In genomic region chr4:105174778-105175177, GRCm38 (mm10) we compare ENCODE assay signal across 13 mouse cellular contexts. TPM values are rescaled to one million over a fixed set of nuclear protein-coding genes. Genes with fewer than 3 reads are reported as not detected.
DNase-seq lines count a peak whose midpoint lies in the region; ATAC-seq lines count a peak whose summit lies in the region.
"Had no signal": no experiment of that assay in that cellular context is flagged by ENCODE, and none has a peak within 500 bp of the region (broad histone marks: within the 10 kb centered on the region; RNA-seq: fewer than 3 reads in every experiment).

No protein-coding gene starts in this region.

- 80% methylated on average over 4 of the region's 4 CpGs for WGBS in midbrain, embryonic 13.5 days
- 83% methylated on average over 4 of the region's 4 CpGs for WGBS in midbrain, embryonic 10.5 days
- WGBS in forebrain, embryonic 14.5 days, result 35% methylated on average over 4 of the region's 4 CpGs
- 53% methylated on average over 4 of the region's 4 CpGs for WGBS in limb, embryonic 13.5 days

- H3K4me2 ChIP-seq in midbrain, embryonic 13.5 days (replicated peaks), result no peak overlapping the region
- no peak overlapping the region for H3K4me2 ChIP-seq in forebrain, embryonic 14.5 days (ENCODE audit: low read length)
- no peak overlapping the region for H3K4me2 ChIP-seq in limb, embryonic 13.5 days (replicated peaks)
- H3K4me2 ChIP-seq: heart, embryonic 13.5 days; liver, embryonic 13.5 days had no signal

- no peak overlapping the region for H3K4me3 ChIP-seq in midbrain, embryonic 13.5 days (replicated peaks)
- no peak overlapping the region for H3K4me3 ChIP-seq in midbrain, embryonic 10.5 days
- no peak overlapping the region for H3K4me3 ChIP-seq in forebrain, embryonic 14.5 days (ENCODE audit: low read depth, low read length)
- H3K4me3 ChIP-seq in limb, embryonic 13.5 days, result no peak overlapping the region
- H3K4me3 ChIP-seq: heart, embryonic 13.5 days; liver, embryonic 13.5 days had no signal

- H3K27me3 ChIP-seq in midbrain, embryonic 13.5 days, result no peaks in the 10 kb centered on the region
- no peaks in the 10 kb centered on the region for H3K27me3 ChIP-seq in midbrain, embryonic 10.5 days (ENCODE audit: low read depth, poor library complexity, severe bottlenecking)
- no peaks in the 10 kb centered on the region for H3K27me3 ChIP-seq in forebrain, embryonic 14.5 days (replicated peaks; ENCODE audit: control insufficient read depth, insufficient read depth, low read length)
- no peaks in the 10 kb centered on the region for H3K27me3 ChIP-seq in limb, embryonic 13.5 days
- H3K27me3 ChIP-seq: CH12.LX; liver, embryonic 13.5 days; Patski had no signal

- DNase-seq in midbrain, embryonic 10.5 days (ENCODE audit: low spot score), result no peak
- peak; percentile 33 for DNase-seq in forebrain, embryonic 14.5 days (ENCODE audit: low spot score)
- DNase-seq in urinary bladder, postnatal 25 days (ENCODE audit: low spot score), result no peak
- DNase-seq in natural killer cell, adult 2 months (ENCODE audit: low spot score in 2 of 2), result no peak
- no peak for DNase-seq in embryo, embryonic 9.5 days (ENCODE audit: extremely low spot score)
- DNase-seq: kidney, postnatal 14 days; liver, embryonic 13.5 days; thymus, postnatal 4 days had no signal

- no peaks in the 10 kb centered on the region for H3K9me3 ChIP-seq in midbrain, embryonic 13.5 days
- H3K9me3 ChIP-seq in midbrain, embryonic 10.5 days (replicated peaks), result no peaks in the 10 kb centered on the region
- no peaks in the 10 kb centered on the region for H3K9me3 ChIP-seq in forebrain, embryonic 14.5 days (replicated peaks; ENCODE audit: control insufficient read depth, low read length)
- no peaks in the 10 kb centered on the region for H3K9me3 ChIP-seq in limb, embryonic 13.5 days
- H3K9me3 ChIP-seq: heart, embryonic 13.5 days; liver, embryonic 13.5 days had no signal

- no peak for ATAC-seq in midbrain, embryonic 13.5 days
- ATAC-seq in forebrain, embryonic 14.5 days, result no peak
- ATAC-seq in limb, embryonic 13.5 days (ENCODE audit: low FRiP score, low read depth), result no peak
- ATAC-seq: Patski had no signal

- peaks cover 5% of the 10 kb centered on the region for H3K36me3 ChIP-seq in midbrain, embryonic 13.5 days
- H3K36me3 ChIP-seq in midbrain, embryonic 10.5 days, result peaks cover 38% of the 10 kb centered on the region
- 0 out of 2 replicates have a peak, but pooled peaks cover 9% of the 10 kb centered on the region for H3K36me3 ChIP-seq in forebrain, embryonic 14.5 days (ENCODE audit: control insufficient read depth, insufficient read depth, low read length)
- H3K36me3 ChIP-seq in limb, embryonic 13.5 days, result peaks cover 32% of the 10 kb centered on the region
- H3K36me3 ChIP-seq: liver, embryonic 13.5 days had no signal

- peaks cover 52% of the 10 kb centered on the region for H3K4me1 ChIP-seq in midbrain, embryonic 13.5 days (replicated peaks)
- H3K4me1 ChIP-seq in midbrain, embryonic 10.5 days, result peaks cover 52% of the 10 kb centered on the region
- H3K4me1 ChIP-seq in forebrain, embryonic 14.5 days (ENCODE audit: control insufficient read depth, insufficient read depth, low read length), result peaks cover 62% of the 10 kb centered on the region
- H3K4me1 ChIP-seq in limb, embryonic 13.5 days, result peaks cover 69% of the 10 kb centered on the region

- H3K27ac ChIP-seq in midbrain, embryonic 13.5 days, result peak overlapping the region; percentile 45
- no peak overlapping the region; the same call in 1 of the 2 replicates for H3K27ac ChIP-seq in midbrain, embryonic 10.5 days (replicated peaks)
- peak overlapping the region; percentile 70 for H3K27ac ChIP-seq in forebrain, embryonic 14.5 days (ENCODE audit: low read depth, low read length)
- peak overlapping the region; percentile 67; the same call in 1 of the 2 replicates for H3K27ac ChIP-seq in limb, embryonic 13.5 days
- H3K27ac ChIP-seq: heart, embryonic 13.5 days; liver, embryonic 13.5 days had no signal

- no peak overlapping the region for H3K9ac ChIP-seq in midbrain, embryonic 13.5 days (replicated peaks)
- no peak overlapping the region for H3K9ac ChIP-seq in forebrain, embryonic 14.5 days (ENCODE audit: low read length)
- H3K9ac ChIP-seq in limb, embryonic 13.5 days, result no peak overlapping the region
- H3K9ac ChIP-seq: heart, embryonic 13.5 days; liver, embryonic 13.5 days had no signal

RNA-seq across cellular contexts. Expression of gene Plpp3, which starts 17.6 kb away (rescaled TPM):
- 58.5 TPM in 2 replicates for polyA plus RNA-seq in midbrain, embryonic 13.5 days (2015; fragmentation: Nextera tagmentation; extraction: Ambion mirVana)
- 44.5 and 55.6 TPM in 2 replicates for polyA plus RNA-seq in midbrain, embryonic 10.5 days (2016; fragmentation: Nextera tagmentation; extraction: Ambion mirVana)
- 48.6 and 50.8 TPM in 2 replicates for polyA plus RNA-seq in forebrain, embryonic 14.5 days (2014; fragmentation: Nextera tagmentation; extraction: Ambion mirVana)
- polyA plus RNA-seq in limb, embryonic 13.5 days (2015; fragmentation: Nextera tagmentation; extraction: Ambion mirVana), result 143 and 158 TPM in 2 replicates
